Mouse (Mus musculus) lung, embryonic 15.5 days (tissue): Measurements from ENCODE around the gene Gpr75. TPM values are rescaled to one million over a fixed set of nuclear protein-coding genes. Genes with fewer than 3 reads are reported as not detected.

Experiments
- ATAC-seq: fragments of 200-750 bp; cut with Nextera tagmentation; 2 replicates; pipeline ENCODE4 v1.8.0; 2017; ENCODE audit warnings: moderate number of reproducible peaks, borderline replicate concordance; ENCODE audit not compliant: low FRiP score, low TSS enrichment; ENCODE audit errors: extremely low read depth
- H3K27ac ChIP-seq: fragments of 300-500 bp; sonication (generic); 2 replicates; pipeline ENCODE4 v1.5.1; 2015; ENCODE audit warnings: moderate library complexity, mild to moderate bottlenecking, inconsistent platforms
- H3K27me3 ChIP-seq: fragments of 300-500 bp; sonication (generic); 2 replicates; pipeline ENCODE4 v1.6.1; 2015; ENCODE audit warnings: inconsistent platforms
- H3K36me3 ChIP-seq: fragments of 300-500 bp; sonication (generic); 2 replicates; pipeline ENCODE4 v1.6.1; 2015; ENCODE audit warnings: inconsistent platforms
- H3K4me1 ChIP-seq: fragments of 300-500 bp; sonication (generic); 2 replicates; pipeline ENCODE4 v1.6.1; 2015; ENCODE audit warnings: inconsistent platforms
- H3K4me2 ChIP-seq: fragments of 300-500 bp; sonication (generic); 2 replicates; pipeline ENCODE4 v1.6.1; 2015; ENCODE audit warnings: inconsistent platforms, mild to moderate bottlenecking, moderate library complexity
- H3K4me3 ChIP-seq: fragments of 300-500 bp; sonication (generic); 2 replicates; pipeline ENCODE4 v1.5.1; 2015; ENCODE audit warnings: mild to moderate bottlenecking, inconsistent platforms
- H3K9ac ChIP-seq: fragments of 300-500 bp; sonication (generic); 2 replicates; pipeline ENCODE4 v1.6.1; 2015; ENCODE audit warnings: inconsistent platforms
- H3K9me3 ChIP-seq: fragments of 300-500 bp; sonication (generic); 2 replicates; pipeline ENCODE4 v1.6.1; 2016; ENCODE audit warnings: inconsistent platforms
- WGBS: fragments of 180-500 bp; shearing (Covaris S2); methylation state at CpG from one replicate; pipeline ENCODE4 v1.1.7; 2015; 5-methylcytosine and 5-hydroxymethylcytosine counted together
- polyA plus RNA-seq: library from polyadenylated mRNA; unstranded; fragments of >200 nt; fragmentation: Nextera tagmentation; extraction: Ambion mirVana; gene quantifications from 2 replicates; pipeline ENCODE4 v1.2.1, GENCODE M21; 2015

Gene Gpr75
- polyA plus RNA-seq, result 0.05 and 0.07 TPM in 2 replicates

DNA sequence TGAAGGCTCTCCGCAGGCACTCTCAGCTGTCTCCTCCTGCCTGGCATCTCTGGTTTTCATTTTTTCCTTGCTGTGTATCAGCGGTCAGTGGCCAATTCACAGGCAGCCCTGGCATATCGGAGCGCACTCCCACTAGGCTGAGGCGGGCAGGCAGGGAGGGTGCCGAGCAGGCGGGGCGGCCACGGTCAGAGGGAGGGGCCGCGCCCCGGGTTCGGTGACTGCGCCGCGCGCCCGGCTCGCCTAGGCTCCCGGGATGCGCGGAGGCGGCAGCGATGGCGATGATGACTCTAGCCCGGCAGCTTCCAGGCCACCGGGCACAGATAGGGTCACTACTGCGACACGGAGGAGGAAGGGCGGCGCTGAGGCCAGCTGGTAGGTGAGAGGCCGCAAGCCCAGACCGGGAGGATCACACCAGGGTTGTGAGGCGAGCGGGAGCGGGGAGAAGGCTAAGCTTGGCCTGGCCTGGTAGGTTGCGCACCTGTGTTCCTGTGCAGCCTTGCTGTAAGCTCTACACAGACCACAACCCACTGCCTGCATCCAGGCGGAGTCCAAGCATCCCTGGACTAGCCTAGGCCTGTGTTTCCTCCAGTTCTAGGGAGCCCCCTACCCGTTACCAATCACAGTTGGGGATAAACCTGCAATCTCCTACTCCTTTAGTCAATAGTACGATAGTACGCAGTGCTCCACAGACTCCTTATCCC lies at the start of gene Gpr75, which contains the start of gene Asb3:
Gene Gpr75 (plus strand): TSS at position 188 of the 701 bp plus-strand sequence.
Gene Asb3 (plus strand): TSS at position 246 of the 701 bp plus-strand sequence.
- H3K27me3 ChIP-seq, result peaks cover 8% of the 10 kb centered on the region; the same call in 1 of the 2 replicates
- no peaks in the 10 kb centered on the region for H3K9me3 ChIP-seq
- no peaks in the 10 kb centered on the region for H3K4me1 ChIP-seq
- no peaks in the 10 kb centered on the region for H3K36me3 ChIP-seq
- WGBS, result 4% methylated on average over 41 of the region's 41 CpGs
- ATAC-seq, result peak; percentile 90
- no peak within 1 kb of the TSS for H3K27ac ChIP-seq
- peak within 1 kb of the TSS; percentile 81 for H3K4me2 ChIP-seq
- peak within 1 kb of the TSS; percentile 26; the same call in 1 of the 2 replicates for H3K9ac ChIP-seq
- peak within 1 kb of the TSS; percentile 41 for H3K4me3 ChIP-seq

GRCm38 (mm10) chr11:30838793-30839192 lies 46.4 kb upstream of the Gpr75 start:
- no peak overlapping the region for H3K9ac ChIP-seq
- no peaks in the 10 kb centered on the region for H3K4me1 ChIP-seq
- H3K27me3 ChIP-seq, result no peaks in the 10 kb centered on the region
- no peaks in the 10 kb centered on the region for H3K9me3 ChIP-seq
- H3K27ac ChIP-seq, result no peak overlapping the region
- no peak overlapping the region for H3K4me3 ChIP-seq
- WGBS, result 87% methylated on average over 2 of the region's 2 CpGs
- H3K4me2 ChIP-seq, result no peak overlapping the region
- H3K36me3 ChIP-seq, result peaks cover 41% of the 10 kb centered on the region
- ATAC-seq, result no peak

GRCm38 (mm10) chr11:30844355-30844754 lies 40.8 kb upstream of the Gpr75 start:
- no peak overlapping the region for H3K27ac ChIP-seq
- H3K4me3 ChIP-seq, result no peak overlapping the region
- H3K9ac ChIP-seq, result no peak overlapping the region
- H3K27me3 ChIP-seq, result no peaks in the 10 kb centered on the region
- H3K36me3 ChIP-seq, result peaks cover 42% of the 10 kb centered on the region
- 64% methylated on average over 1 of the region's 1 CpGs for WGBS
- H3K9me3 ChIP-seq, result no peaks in the 10 kb centered on the region
- no peak overlapping the region for H3K4me2 ChIP-seq
- ATAC-seq, result no peak
- H3K4me1 ChIP-seq, result no peaks in the 10 kb centered on the region

DNA sequence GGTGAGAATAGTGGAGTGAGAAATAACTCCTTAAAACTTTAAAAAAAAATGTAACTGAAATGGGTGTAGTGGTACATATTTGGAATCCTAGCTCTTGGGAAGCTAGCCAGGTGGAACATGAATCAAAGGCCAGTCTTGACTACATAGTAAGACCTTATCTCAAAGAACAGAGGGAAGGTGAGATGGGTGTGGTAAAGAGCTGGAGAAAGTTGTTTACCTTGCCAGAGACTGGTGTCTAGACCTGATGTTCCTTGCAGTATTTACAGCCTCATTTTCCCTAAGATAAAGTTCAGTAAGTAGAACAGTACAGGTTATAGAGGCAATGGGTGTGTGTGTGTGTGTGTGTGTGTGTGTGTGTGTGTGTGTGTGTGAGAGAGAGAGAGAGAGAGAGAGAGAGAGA lies 12.7 kb upstream of the Gpr75 start:
- no peak overlapping the region for H3K4me3 ChIP-seq
- H3K9me3 ChIP-seq, result no peaks in the 10 kb centered on the region
- no peak overlapping the region for H3K4me2 ChIP-seq
- peaks cover 43% of the 10 kb centered on the region for H3K36me3 ChIP-seq
- no peak overlapping the region for H3K9ac ChIP-seq
- ATAC-seq, result no peak
- H3K4me1 ChIP-seq, result no peaks in the 10 kb centered on the region
- H3K27ac ChIP-seq, result no peak overlapping the region
- H3K27me3 ChIP-seq, result no peaks in the 10 kb centered on the region

- H3K27me3 ChIP-seq, result peaks cover 8% of the 10 kb centered on the region; the same call in 1 of the 2 replicates
- H3K4me3 ChIP-seq, result no peak overlapping the region
- H3K27ac ChIP-seq, result no peak overlapping the region
- 88% methylated on average over 2 of the region's 2 CpGs for WGBS
- H3K4me1 ChIP-seq, result no peaks in the 10 kb centered on the region
- H3K9ac ChIP-seq, result no peak overlapping the region
- no peak for ATAC-seq
- no peaks in the 10 kb centered on the region for H3K36me3 ChIP-seq
- no peak overlapping the region for H3K4me2 ChIP-seq
- no peaks in the 10 kb centered on the region for H3K9me3 ChIP-seq
Measured at GRCm38 (mm10) chr11:30888153-30888552, 3.0 kb downstream of the Gpr75 start.

DNA sequence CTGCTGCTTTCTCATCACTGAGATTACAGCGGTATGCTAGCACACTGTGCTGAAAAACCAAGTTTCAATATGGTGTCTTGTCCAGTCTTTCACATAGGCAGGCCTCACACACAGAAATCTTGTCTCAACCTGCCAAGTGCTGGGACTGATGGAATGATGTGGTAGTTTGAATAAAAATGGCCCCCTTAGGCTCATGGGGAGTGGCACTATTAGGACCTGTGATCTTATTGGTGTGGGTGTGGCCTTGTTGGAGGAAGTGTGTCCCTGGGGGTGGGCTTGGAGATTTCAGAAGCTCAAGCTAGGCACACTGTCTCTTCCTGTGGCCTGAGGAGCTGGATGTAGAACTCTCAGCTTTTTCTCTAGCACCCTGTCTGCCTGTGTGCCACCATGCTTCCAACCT lies 11.0 kb downstream of the Gpr75 start:
- 93% methylated on average over 1 of the region's 1 CpGs for WGBS
- Histone ChIP-seq H3K36me3 (no peaks in the 10 kb centered on the region), H3K27me3 (no peaks in the 10 kb centered on the region), H3K9me3 (no peaks in the 10 kb centered on the region), H3K4me1 (no peaks in the 10 kb centered on the region), H3K27ac (no peak overlapping the region), H3K9ac (no peak overlapping the region), H3K4me3 (no peak overlapping the region), H3K4me2 (no peak overlapping the region)
- no peak for ATAC-seq

- Histone ChIP-seq H3K27me3 (no peaks in the 10 kb centered on the region), H3K27ac (no peak overlapping the region), H3K4me1 (no peaks in the 10 kb centered on the region), H3K36me3 (no peaks in the 10 kb centered on the region), H3K9me3 (no peaks in the 10 kb centered on the region), H3K9ac (no peak overlapping the region), H3K4me3 (no peak overlapping the region), H3K4me2 (no peak overlapping the region)
- ATAC-seq, result no peak
Measured at GRCm38 (mm10) chr11:30899312-30899711, 14.2 kb downstream of the Gpr75 start.

DNA sequence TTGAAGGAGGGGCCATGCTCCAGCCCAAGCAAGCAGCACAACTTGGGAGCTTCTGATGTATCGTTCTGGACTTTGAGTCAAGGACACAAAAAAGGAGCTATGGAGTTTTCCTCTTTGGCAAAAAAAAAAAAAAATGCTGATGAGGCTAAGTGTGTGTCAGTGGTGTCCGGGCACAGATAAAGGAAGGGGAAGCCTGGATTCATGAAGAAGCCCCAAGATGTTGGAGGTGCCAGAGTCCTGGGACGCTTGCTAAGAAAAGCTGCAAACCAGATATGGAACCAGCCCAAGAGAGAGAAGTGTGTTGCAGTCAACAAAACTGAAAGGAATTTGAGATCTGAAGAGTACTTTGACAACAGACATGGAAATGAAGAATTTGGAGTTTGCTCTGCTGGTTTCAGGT lies 27.2 kb downstream of the Gpr75 start:
- no peak overlapping the region for H3K9ac ChIP-seq
- H3K4me2 ChIP-seq, result no peak overlapping the region
- H3K9me3 ChIP-seq, result no peaks in the 10 kb centered on the region
- 88% methylated on average over 3 of the region's 3 CpGs for WGBS
- no peaks in the 10 kb centered on the region for H3K27me3 ChIP-seq
- no peaks in the 10 kb centered on the region for H3K36me3 ChIP-seq
- H3K27ac ChIP-seq, result no peak overlapping the region
- ATAC-seq, result no peak
- no peak overlapping the region for H3K4me3 ChIP-seq
- no peaks in the 10 kb centered on the region for H3K4me1 ChIP-seq

GRCm38 (mm10) chr11:30920641-30921040 lies 35.5 kb downstream of the Gpr75 start:
- no peaks in the 10 kb centered on the region for H3K4me1 ChIP-seq
- ATAC-seq, result no peak
- H3K27me3 ChIP-seq, result no peaks in the 10 kb centered on the region
- H3K27ac ChIP-seq, result no peak overlapping the region
- no peak overlapping the region for H3K4me3 ChIP-seq
- 0 out of 2 replicates have a peak, but pooled peaks cover 6% of the 10 kb centered on the region for H3K36me3 ChIP-seq
- no peak overlapping the region for H3K9ac ChIP-seq
- no peak overlapping the region for H3K4me2 ChIP-seq
- 72% methylated on average over 1 of the region's 1 CpGs for WGBS
- H3K9me3 ChIP-seq, result no peaks in the 10 kb centered on the region

GRCm38 (mm10) chr11:30923283-30923682 lies 38.1 kb downstream of the Gpr75 start:
- Histone ChIP-seq H3K27ac (no peak overlapping the region), H3K9ac (no peak overlapping the region), H3K4me2 (no peak overlapping the region), H3K4me1 (no peaks in the 10 kb centered on the region), H3K36me3 (peaks cover 20% of the 10 kb centered on the region), H3K9me3 (no peaks in the 10 kb centered on the region), H3K27me3 (no peaks in the 10 kb centered on the region), H3K4me3 (no peak overlapping the region)
- WGBS, result 93% methylated on average over 3 of the region's 3 CpGs
- no peak; the same call in 1 of the 2 replicates for ATAC-seq

DNA sequence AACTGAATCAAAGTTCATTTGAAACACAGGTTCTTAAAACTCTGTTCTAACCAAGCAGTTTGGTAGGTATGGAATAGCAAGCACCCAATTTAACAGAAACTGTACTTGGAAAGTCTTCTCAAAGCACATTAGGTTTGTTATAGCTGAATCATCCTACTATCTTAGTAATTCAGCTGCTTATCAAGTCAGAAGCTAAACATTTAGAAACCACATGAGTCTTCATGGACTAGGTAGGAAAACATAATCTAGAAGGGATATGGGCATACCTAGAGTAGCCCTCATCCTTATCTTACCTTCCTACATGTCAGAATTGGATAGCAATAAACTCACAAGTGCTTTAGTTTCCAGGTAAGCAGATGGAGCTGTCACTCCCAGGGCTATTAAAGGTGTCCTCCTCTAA lies 42.9 kb downstream of the Gpr75 start:
- ATAC-seq, result no peak
- peaks cover 27% of the 10 kb centered on the region for H3K36me3 ChIP-seq

DNA sequence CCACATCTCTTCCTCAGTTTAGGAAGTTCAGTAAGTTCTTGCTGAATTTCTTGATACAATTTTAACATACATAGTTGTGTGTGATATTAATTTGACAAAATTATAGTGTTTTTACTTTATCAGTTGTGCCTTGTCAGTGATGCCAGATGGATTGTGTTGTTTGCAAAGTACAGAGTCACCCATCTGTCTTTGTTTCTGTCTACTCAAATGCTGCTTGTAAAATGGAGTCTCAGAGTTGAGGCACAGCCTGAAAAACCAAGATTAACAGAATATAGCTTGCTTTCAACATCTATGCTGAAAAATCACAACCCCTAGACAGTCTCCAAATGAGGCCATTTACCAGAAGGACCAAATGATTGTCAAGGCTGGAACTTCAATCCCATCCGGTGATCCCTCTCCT lies 43.3 kb downstream of the Gpr75 start:
- Histone ChIP-seq H3K9me3 (no peaks in the 10 kb centered on the region), H3K36me3 (peaks cover 27% of the 10 kb centered on the region), H3K9ac (no peak overlapping the region), H3K4me3 (no peak overlapping the region), H3K27ac (no peak overlapping the region), H3K4me1 (no peaks in the 10 kb centered on the region), H3K27me3 (no peaks in the 10 kb centered on the region), H3K4me2 (no peak overlapping the region)
- ATAC-seq, result no peak
- 88% methylated on average over 1 of the region's 1 CpGs for WGBS

More for the DNA sequence above, 42.9 kb downstream of the Gpr75 start:
- no peak overlapping the region for H3K27ac ChIP-seq
- H3K27me3 ChIP-seq, result no peaks in the 10 kb centered on the region
- H3K9ac ChIP-seq, result no peak overlapping the region
- no peaks in the 10 kb centered on the region for H3K9me3 ChIP-seq
- H3K4me3 ChIP-seq, result no peak overlapping the region
- H3K4me2 ChIP-seq, result no peak overlapping the region
- no peaks in the 10 kb centered on the region for H3K4me1 ChIP-seq
